29 mouse cellular contexts compared by ENCODE assay signal in the genomic region with DNA sequence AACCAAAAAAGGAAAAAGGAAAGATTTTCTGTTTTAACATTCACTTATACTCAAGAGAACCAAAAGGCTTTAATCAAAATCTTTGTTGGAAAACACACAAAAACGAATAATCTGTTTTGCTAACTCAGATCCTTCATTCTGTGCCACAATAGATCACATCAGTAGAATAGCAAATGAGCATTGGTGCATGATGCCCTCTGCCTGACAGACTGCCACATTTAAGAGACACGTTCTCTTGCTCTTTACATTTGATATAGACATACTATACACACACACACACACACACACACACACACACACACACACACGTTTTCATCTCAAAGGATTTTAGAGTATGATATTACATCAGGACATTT.
A peak's percentile ranks its signal among the peaks of the same experiment; 100 is the strongest.
DNase-seq lines count a peak whose midpoint lies in the region; ATAC-seq and TF ChIP-seq lines count a peak whose summit lies in the region.
"Had no signal": no experiment of that assay in that cellular context is flagged by ENCODE, and none has a peak within 500 bp of the region (broad histone marks: within the 10 kb centered on the region; RNA-seq: fewer than 3 reads in every experiment).

No protein-coding gene starts in this region.

- peak; percentile 64 for ATAC-seq in hindbrain, embryonic 11.5 days (ENCODE audit: low FRiP score)
- ATAC-seq in midbrain, postnatal 0 days (ENCODE audit: low FRiP score) = no peak
- no peak for ATAC-seq in midbrain, embryonic 16.5 days
- ATAC-seq in lung, postnatal 0 days = no peak
- ATAC-seq: activated CD4-positive, CD25-positive, alpha-beta regulatory T cell, adult 4 months; CD4-positive, CD25-positive, alpha-beta regulatory T cell, adult 4 months; hindbrain, embryonic 16.5 days; intestine, embryonic 15.5 days had no signal

- no peak overlapping the region for H3K27ac ChIP-seq in hindbrain, embryonic 11.5 days (ENCODE audit: low read depth, low read length)
- H3K27ac ChIP-seq in hindbrain, embryonic 10.5 days = no peak overlapping the region
- H3K27ac ChIP-seq in midbrain, postnatal 0 days (ENCODE audit: low read depth, low read length) = no peak overlapping the region
- no peak overlapping the region for H3K27ac ChIP-seq in midbrain, embryonic 16.5 days (ENCODE audit: low read length)
- no peak overlapping the region for H3K27ac ChIP-seq in lung, postnatal 0 days (ENCODE audit: low read length)
- H3K27ac ChIP-seq: embryonic facial prominence, embryonic 10.5 days; embryonic facial prominence, embryonic 13.5 days; forebrain, embryonic 15.5 days; heart, adult 2 months; heart, embryonic 10.5 days; heart, embryonic 13.5 days; hindbrain, embryonic 13.5 days; intestine, embryonic 15.5 days had no signal

- 49% methylated on average over 3 of the region's 3 CpGs for WGBS in hindbrain, embryonic 11.5 days
- WGBS in hindbrain, embryonic 10.5 days = 56% methylated on average over 3 of the region's 3 CpGs
- 34% methylated on average over 3 of the region's 3 CpGs for WGBS in midbrain, postnatal 0 days
- 38% methylated on average over 3 of the region's 3 CpGs for WGBS in midbrain, embryonic 16.5 days
- WGBS in lung, postnatal 0 days = 52% methylated on average over 3 of the region's 3 CpGs

- H3K9me3 ChIP-seq in hindbrain, embryonic 11.5 days (ENCODE audit: control insufficient read depth, low read length) = no peaks in the 10 kb centered on the region
- H3K9me3 ChIP-seq in hindbrain, embryonic 10.5 days = no peaks in the 10 kb centered on the region
- no peaks in the 10 kb centered on the region for H3K9me3 ChIP-seq in midbrain, postnatal 0 days (ENCODE audit: low read length)
- no peaks in the 10 kb centered on the region for H3K9me3 ChIP-seq in midbrain, embryonic 16.5 days (replicated peaks; ENCODE audit: control insufficient read depth, low read length, poor library complexity, severe bottlenecking)
- no peaks in the 10 kb centered on the region for H3K9me3 ChIP-seq in lung, postnatal 0 days (ENCODE audit: low read length)
- H3K9me3 ChIP-seq: embryonic facial prominence, embryonic 10.5 days; embryonic facial prominence, embryonic 13.5 days; forebrain, embryonic 15.5 days; heart, embryonic 10.5 days; heart, embryonic 13.5 days; hindbrain, embryonic 13.5 days; intestine, embryonic 15.5 days had no signal

- no peaks in the 10 kb centered on the region for H3K4me1 ChIP-seq in hindbrain, embryonic 11.5 days (replicated peaks; ENCODE audit: control insufficient read depth, insufficient read depth, low read length)
- H3K4me1 ChIP-seq in hindbrain, embryonic 10.5 days (replicated peaks) = no peaks in the 10 kb centered on the region
- no peaks in the 10 kb centered on the region for H3K4me1 ChIP-seq in midbrain, postnatal 0 days (ENCODE audit: insufficient read depth, low read length)
- H3K4me1 ChIP-seq in midbrain, embryonic 16.5 days (ENCODE audit: control insufficient read depth, insufficient read depth, low read length) = no peaks in the 10 kb centered on the region
- no peaks in the 10 kb centered on the region for H3K4me1 ChIP-seq in lung, postnatal 0 days (ENCODE audit: insufficient read depth, low read depth, low read length)
- H3K4me1 ChIP-seq: embryonic facial prominence, embryonic 10.5 days; embryonic facial prominence, embryonic 13.5 days; forebrain, embryonic 15.5 days; heart, embryonic 10.5 days; heart, embryonic 13.5 days; hindbrain, embryonic 13.5 days; intestine, embryonic 15.5 days had no signal

- TF ChIP-seq POLR2A in brain, embryonic 14.5 days (IDR thresholded peaks at IDR 0.05; ENCODE audit: borderline replicate concordance, extremely low read depth, insufficient read depth, insufficient read length, poor library complexity, severe bottlenecking) = no peak

- H3K9ac ChIP-seq in hindbrain, embryonic 11.5 days (ENCODE audit: low read depth, low read length) = no peak overlapping the region
- H3K9ac ChIP-seq in midbrain, postnatal 0 days (replicated peaks; ENCODE audit: low read length, poor library complexity, severe bottlenecking) = no peak overlapping the region
- H3K9ac ChIP-seq in midbrain, embryonic 16.5 days (ENCODE audit: low read depth, low read length) = no peak overlapping the region
- H3K9ac ChIP-seq in lung, postnatal 0 days (replicated peaks; ENCODE audit: low read depth) = no peak overlapping the region
- H3K9ac ChIP-seq: embryonic facial prominence, embryonic 13.5 days; forebrain, embryonic 15.5 days; heart, embryonic 13.5 days; hindbrain, embryonic 13.5 days; intestine, embryonic 15.5 days had no signal

- TF ChIP-seq CTCF in midbrain, postnatal 0 days (IDR thresholded peaks at IDR 0.05) = peak; percentile 12; the same call in 1 of the 2 replicates
- no peak for TF ChIP-seq CTCF in brain, embryonic 14.5 days (IDR thresholded peaks at IDR 0.05; ENCODE audit: borderline replicate concordance, extremely low read depth, insufficient read depth, insufficient read length)
- TF ChIP-seq CTCF in lung, postnatal 0 days (IDR thresholded peaks at IDR 0.05) = no peak

- no peaks in the 10 kb centered on the region for H3K36me3 ChIP-seq in hindbrain, embryonic 11.5 days (ENCODE audit: control insufficient read depth, insufficient read depth, low read length)
- no peaks in the 10 kb centered on the region for H3K36me3 ChIP-seq in hindbrain, embryonic 10.5 days
- H3K36me3 ChIP-seq in midbrain, postnatal 0 days (ENCODE audit: insufficient read depth, low read length) = no peaks in the 10 kb centered on the region
- no peaks in the 10 kb centered on the region for H3K36me3 ChIP-seq in midbrain, embryonic 16.5 days (ENCODE audit: control insufficient read depth, insufficient read depth, low read length)
- no peaks in the 10 kb centered on the region for H3K36me3 ChIP-seq in lung, postnatal 0 days (ENCODE audit: insufficient read depth, low read length)
- H3K36me3 ChIP-seq: embryonic facial prominence, embryonic 10.5 days; embryonic facial prominence, embryonic 13.5 days; forebrain, embryonic 15.5 days; heart, embryonic 10.5 days; heart, embryonic 13.5 days; hindbrain, embryonic 13.5 days; intestine, embryonic 15.5 days had no signal

- no peak overlapping the region for H3K4me2 ChIP-seq in hindbrain, embryonic 11.5 days (replicated peaks; ENCODE audit: low read depth, low read length)
- no peak overlapping the region for H3K4me2 ChIP-seq in midbrain, postnatal 0 days (ENCODE audit: low read depth, low read length, poor library complexity, severe bottlenecking)
- no peak overlapping the region for H3K4me2 ChIP-seq in midbrain, embryonic 16.5 days (ENCODE audit: low read length)
- no peak overlapping the region for H3K4me2 ChIP-seq in lung, postnatal 0 days (replicated peaks; ENCODE audit: low read depth, low read length)
- H3K4me2 ChIP-seq: embryonic facial prominence, embryonic 13.5 days; forebrain, embryonic 15.5 days; heart, embryonic 13.5 days; hindbrain, embryonic 13.5 days; intestine, embryonic 15.5 days had no signal

- no peak for DNase-seq in hindbrain, embryonic 11.5 days (ENCODE audit: low spot score)
- DNase-seq in hindbrain, embryonic 10.5 days (ENCODE audit: low spot score) = no peak
- no peak for DNase-seq in midbrain, postnatal 0 days (ENCODE audit: low spot score)
- DNase-seq in brain, embryonic 14.5 days (ENCODE audit: low read depth) = peak; percentile 43
- no peak for DNase-seq in lung, postnatal 0 days (ENCODE audit: low spot score)
- no peak for DNase-seq in layer of hippocampus, adult 18-20 months (ENCODE audit: low spot score in 2 of 2)
- DNase-seq: adrenal gland, adult 8-10 months; adrenal gland, postnatal 25 days; cerebellum, adult 11 months; cerebellum, adult 2 months; cerebellum, adult 9-11 months; cerebellum, postnatal 25 days; gastrocnemius, postnatal 10 days; gastrocnemius, postnatal 36 days; heart, adult 2 months; heart, postnatal 14 days; heart, postnatal 4 days had no signal

- H3K27me3 ChIP-seq in hindbrain, embryonic 11.5 days (ENCODE audit: control insufficient read depth, insufficient read depth, low read length) = no peaks in the 10 kb centered on the region
- H3K27me3 ChIP-seq in hindbrain, embryonic 10.5 days (ENCODE audit: insufficient read depth, poor library complexity, severe bottlenecking) = no peaks in the 10 kb centered on the region
- H3K27me3 ChIP-seq in midbrain, postnatal 0 days (ENCODE audit: insufficient read depth, low read length) = no peaks in the 10 kb centered on the region
- no peaks in the 10 kb centered on the region for H3K27me3 ChIP-seq in midbrain, embryonic 16.5 days (ENCODE audit: control insufficient read depth, insufficient read depth, low read depth, low read length)
- H3K27me3 ChIP-seq in lung, postnatal 0 days (replicated peaks; ENCODE audit: insufficient read depth, low read length) = no peaks in the 10 kb centered on the region
- H3K27me3 ChIP-seq: embryonic facial prominence, embryonic 13.5 days; forebrain, embryonic 15.5 days; heart, embryonic 13.5 days; hindbrain, embryonic 13.5 days; intestine, embryonic 15.5 days had no signal

- no peak overlapping the region for H3K4me3 ChIP-seq in hindbrain, embryonic 11.5 days (ENCODE audit: low read depth, low read length)
- no peak overlapping the region for H3K4me3 ChIP-seq in hindbrain, embryonic 10.5 days
- no peak overlapping the region for H3K4me3 ChIP-seq in midbrain, postnatal 0 days (ENCODE audit: low read depth, low read length)
- H3K4me3 ChIP-seq in midbrain, embryonic 16.5 days (ENCODE audit: low read depth, low read length) = no peak overlapping the region
- H3K4me3 ChIP-seq in lung, postnatal 0 days (ENCODE audit: low read depth, low read length) = no peak overlapping the region
- H3K4me3 ChIP-seq: embryonic facial prominence, embryonic 10.5 days; embryonic facial prominence, embryonic 13.5 days; erythroblast, embryonic 14.5 days; forebrain, embryonic 15.5 days; heart, adult 2 months; heart, embryonic 10.5 days; heart, embryonic 13.5 days; hindbrain, embryonic 13.5 days; intestine, embryonic 15.5 days had no signal

- no peak for TF ChIP-seq EP300 in lung, postnatal 0 days (IDR thresholded peaks at IDR 0.05)
